Mouse (Mus musculus) spleen, adult 2 months (tissue): ENCODE measurements at regions not wholly inside any gene's neighbourhood (a gene's known extent, or its start where the extent isn't known, plus 50 kb on each side); places are given as distances from the start of the nearest gene placed in this dataset.

Experiments
- DNase-seq, 2 experiments: peaks; one replicate each; pipeline versions ENCODE4 v3.0.0 to v3.0.0-alpha.2; 2012 to 2021; ENCODE audit warnings: low spot score in 2 of 2, low read depth in 1 of 2
- H3K27ac ChIP-seq: fragments of 200-500 bp; 2 replicates; pipeline ENCODE4 v1.5.1; 2012; ENCODE audit warnings: low read length, inconsistent platforms; ENCODE audit not compliant: insufficient read depth
- H3K27me3 ChIP-seq: fragments of 200-500 bp; 2 replicates; pipeline ENCODE4 v1.6.1; 2012; ENCODE audit warnings: mild to moderate bottlenecking, moderate library complexity, low read length, inconsistent platforms; ENCODE audit not compliant: control insufficient read depth, insufficient read depth
- H3K36me3 ChIP-seq: fragments of 200-500 bp; 2 replicates; pipeline ENCODE4 v1.6.1; 2012; ENCODE audit warnings: mild to moderate bottlenecking, low read length, inconsistent platforms; ENCODE audit not compliant: control insufficient read depth, insufficient read depth
- H3K4me1 ChIP-seq: fragments of 200-500 bp; 2 replicates; pipeline ENCODE4 v1.6.1; 2011; ENCODE audit warnings: inconsistent platforms; ENCODE audit not compliant: control insufficient read depth, insufficient read depth, insufficient read length
- H3K4me3 ChIP-seq: fragments of 200-500 bp; 2 replicates; pipeline ENCODE4 v1.5.1; 2011; ENCODE audit warnings: mild to moderate bottlenecking, inconsistent platforms; ENCODE audit not compliant: insufficient read depth, insufficient read length; ENCODE audit errors: extremely low read depth
- CTCF ChIP-seq: fragments of 200-500 bp; IDR thresholded peaks from 2 replicates; pipeline ENCODE4 v1.5.1; 2011; ENCODE audit warnings: mild to moderate bottlenecking, inconsistent platforms; ENCODE audit not compliant: insufficient read depth, insufficient read length, insufficient replicate concordance; ENCODE audit errors: extremely low read depth
- POLR2A ChIP-seq: fragments of 200-500 bp; IDR thresholded peaks from 2 replicates; pipeline ENCODE4 v1.6.1; 2011; ENCODE audit warnings: low read depth, low read length, inconsistent platforms
- WGBS: fragments of 180-500 bp; shearing (Covaris S2); methylation state at CpG from one replicate; pipeline ENCODE4 v1.1.7; 2018; 5-methylcytosine and 5-hydroxymethylcytosine counted together

DNA sequence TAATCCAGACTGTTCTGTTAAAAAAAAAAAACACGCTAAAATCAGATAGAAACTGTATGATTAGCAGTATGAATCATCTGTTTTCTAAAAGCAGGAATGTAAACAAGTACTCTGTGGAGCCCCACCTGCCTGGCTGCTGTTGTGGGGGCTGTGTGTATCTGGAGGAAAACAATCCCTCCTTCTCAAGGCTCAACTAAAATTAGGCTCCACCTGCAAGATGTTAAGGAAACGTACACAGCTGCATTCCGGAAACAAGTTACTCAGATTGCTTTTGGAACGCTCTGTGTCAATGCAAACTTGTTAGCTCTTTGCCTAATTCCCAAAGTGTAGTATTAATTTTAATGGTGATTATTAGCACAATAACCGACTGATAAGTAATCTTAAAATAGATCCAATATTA, 96.3 kb upstream of the Adgrl2 start:
- no peaks in the 10 kb centered on the region for H3K36me3 ChIP-seq
- no peak for DNase-seq
- H3K4me3 ChIP-seq: no peak overlapping the region
- no peaks in the 10 kb centered on the region for H3K27me3 ChIP-seq
- no peak for TF ChIP-seq CTCF
- no peak for TF ChIP-seq POLR2A
- 60% methylated on average over 5 of the region's 5 CpGs for WGBS
- H3K27ac ChIP-seq: no peak overlapping the region
- no peaks in the 10 kb centered on the region for H3K4me1 ChIP-seq

DNA sequence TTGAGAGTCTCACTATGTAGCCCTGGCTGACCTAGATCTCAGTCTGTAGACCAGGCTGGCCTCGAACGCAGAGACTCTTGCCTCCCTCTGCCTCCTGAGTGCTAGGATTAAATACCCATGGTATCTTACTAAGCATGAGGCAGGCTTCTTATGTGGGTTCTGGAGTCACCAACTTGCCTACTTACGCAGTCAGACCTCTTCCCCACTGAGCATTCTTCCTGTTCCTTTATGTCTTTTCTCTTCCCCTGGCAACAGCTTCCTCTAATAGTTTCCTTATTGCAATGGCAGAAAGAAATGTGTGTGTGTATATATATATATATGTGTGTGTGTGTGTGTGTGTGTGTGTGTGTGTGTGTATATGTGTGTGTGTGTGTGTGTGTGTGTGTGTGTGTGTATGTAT, 95.7 kb upstream of the Adgrl2 start:
- H3K36me3 ChIP-seq: no peaks in the 10 kb centered on the region
- no peaks in the 10 kb centered on the region for H3K4me1 ChIP-seq
- DNase-seq: no peak
- TF ChIP-seq POLR2A: no peak
- no peak for TF ChIP-seq CTCF
- peak overlapping the region; percentile 33 for H3K27ac ChIP-seq
- WGBS: 55% methylated on average over 3 of the region's 3 CpGs
- H3K4me3 ChIP-seq: no peak overlapping the region
- H3K27me3 ChIP-seq: no peaks in the 10 kb centered on the region

DNA sequence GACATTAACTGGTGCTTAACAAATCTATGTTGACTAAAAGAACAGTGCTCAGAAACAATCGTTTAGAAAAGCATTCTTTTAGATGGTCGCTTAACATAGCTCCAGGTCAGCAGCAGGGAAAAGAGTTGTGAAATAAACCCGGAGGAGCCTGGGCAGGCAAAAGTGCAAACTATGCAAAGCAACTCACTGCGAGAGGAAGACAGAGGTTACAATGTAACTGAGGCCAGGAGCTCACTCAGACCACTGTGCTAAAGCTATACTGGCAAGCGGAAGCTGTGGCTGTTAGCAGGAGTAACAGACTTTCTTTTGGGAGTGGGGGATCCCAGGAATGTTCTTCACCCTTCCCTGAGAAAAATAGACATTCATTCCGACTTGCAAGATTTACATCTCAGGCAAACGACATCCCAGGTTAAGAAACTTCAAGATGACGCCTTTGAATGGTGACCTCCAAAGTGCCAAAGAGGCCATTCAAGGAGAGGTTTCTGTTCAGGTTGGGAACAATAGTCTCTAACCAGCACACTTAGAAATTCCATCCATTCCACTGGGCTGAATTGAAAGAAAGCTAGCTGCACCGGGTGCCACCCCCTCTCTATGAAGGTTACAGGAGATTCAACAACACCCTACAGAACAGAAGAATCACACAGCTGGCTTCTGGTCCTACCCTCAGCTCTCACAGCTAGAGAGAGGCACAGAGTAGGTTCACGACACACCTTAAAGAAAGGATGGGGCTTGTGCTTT, 94.7 kb upstream of the Adgrl2 start:
- WGBS: 83% methylated on average over 10 of the region's 10 CpGs
- H3K27ac ChIP-seq: no peak overlapping the region

DNA sequence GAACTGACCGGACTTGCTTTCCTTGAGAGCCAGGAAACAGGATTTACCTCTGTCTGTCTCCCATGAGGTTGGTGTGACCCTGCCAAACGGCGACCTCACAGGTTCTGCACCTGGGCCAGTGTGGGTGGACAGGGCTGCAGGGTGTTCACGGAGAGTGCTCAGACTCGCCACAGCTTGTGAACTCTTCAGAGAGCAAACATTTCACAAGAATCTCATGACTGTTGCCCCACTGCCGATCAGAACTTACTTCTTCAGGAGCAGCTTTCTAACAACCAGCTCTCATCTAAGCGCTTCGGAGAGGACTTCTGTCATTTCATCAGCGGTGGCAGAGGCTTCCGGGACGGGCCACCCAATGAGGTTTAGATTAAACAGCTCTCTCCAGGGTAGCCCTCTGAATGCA, 93.0 kb upstream of the Adgrl2 start:
- DNase-seq: no peak
- TF ChIP-seq POLR2A (no peak), CTCF (no peak)
- Histone ChIP-seq H3K27me3 (no peaks in the 10 kb centered on the region), H3K4me3 (no peak overlapping the region), H3K27ac (no peak overlapping the region), H3K4me1 (no peaks in the 10 kb centered on the region), H3K36me3 (no peaks in the 10 kb centered on the region)
- WGBS: 63% methylated on average over 11 of the region's 11 CpGs

More for the DNA sequence above, 94.7 kb upstream of the Adgrl2 start:
- no peak for DNase-seq
- no peaks in the 10 kb centered on the region for H3K27me3 ChIP-seq
- H3K4me1 ChIP-seq: no peaks in the 10 kb centered on the region
- H3K36me3 ChIP-seq: no peaks in the 10 kb centered on the region
- TF ChIP-seq POLR2A (no peak), CTCF (no peak)
- H3K4me3 ChIP-seq: no peak overlapping the region

DNA sequence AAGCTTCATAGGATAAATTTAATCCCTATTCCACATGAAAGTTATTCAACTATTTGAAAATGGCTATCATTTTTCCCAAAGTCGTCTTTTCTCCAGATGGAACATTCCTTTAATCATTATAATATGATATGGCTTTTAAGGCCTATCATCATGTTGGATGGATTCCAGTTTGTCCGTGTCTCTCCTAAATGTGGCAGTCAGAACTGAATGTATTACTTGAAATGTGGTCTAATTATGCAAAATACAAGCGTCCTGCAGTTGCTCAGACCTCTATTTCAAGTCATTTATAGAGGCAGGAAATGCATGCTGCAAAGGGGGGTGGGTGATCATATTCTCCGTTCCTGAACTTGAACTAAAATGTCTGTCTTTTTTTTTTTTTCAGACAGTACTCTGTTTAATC, 88.5 kb upstream of the Adgrl2 start:
- Histone ChIP-seq H3K27ac (no peak overlapping the region), H3K36me3 (no peaks in the 10 kb centered on the region), H3K4me1 (no peaks in the 10 kb centered on the region), H3K4me3 (no peak overlapping the region), H3K27me3 (no peaks in the 10 kb centered on the region)
- no peak for TF ChIP-seq POLR2A
- no peak for TF ChIP-seq CTCF
- no peak for DNase-seq
- 60% methylated on average over 4 of the region's 4 CpGs for WGBS

DNA sequence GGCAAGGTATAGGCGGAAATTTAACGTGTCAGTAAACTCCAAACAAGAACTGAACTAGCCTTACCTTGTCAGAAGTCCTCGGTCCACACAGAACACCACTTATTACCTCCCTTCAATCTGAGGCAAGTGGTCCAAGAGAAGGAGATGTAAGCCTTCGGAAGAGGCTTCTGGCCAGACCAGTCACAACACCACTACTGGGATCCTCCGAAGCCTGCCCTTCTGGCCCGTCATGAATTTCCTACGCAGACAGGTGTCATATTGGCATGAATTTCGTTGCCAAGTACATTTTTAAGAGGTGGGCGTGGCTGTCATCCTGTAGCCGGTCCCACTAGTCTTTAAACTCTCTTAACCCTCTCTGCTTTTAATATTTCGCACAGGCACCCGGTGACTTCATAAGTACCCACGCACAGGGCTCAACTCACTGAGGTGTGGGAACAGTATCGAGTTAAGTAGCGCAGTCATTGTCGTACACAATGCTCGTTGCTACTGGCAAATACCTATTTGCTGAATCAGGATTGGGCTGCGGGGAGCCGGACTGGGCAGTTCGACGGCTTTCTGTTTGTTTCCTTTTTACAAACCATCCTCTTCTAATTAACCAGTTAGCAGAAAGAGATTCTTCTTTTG, 86.7 kb upstream of the Adgrl2 start:
- no peaks in the 10 kb centered on the region for H3K36me3 ChIP-seq
- no peak overlapping the region for H3K27ac ChIP-seq
- WGBS: 80% methylated on average over 21 of the region's 21 CpGs
- no peak overlapping the region for H3K4me3 ChIP-seq
- no peaks in the 10 kb centered on the region for H3K27me3 ChIP-seq
- TF ChIP-seq POLR2A (no peak), CTCF (no peak)
- H3K4me1 ChIP-seq: no peaks in the 10 kb centered on the region
- DNase-seq: no peak

DNA sequence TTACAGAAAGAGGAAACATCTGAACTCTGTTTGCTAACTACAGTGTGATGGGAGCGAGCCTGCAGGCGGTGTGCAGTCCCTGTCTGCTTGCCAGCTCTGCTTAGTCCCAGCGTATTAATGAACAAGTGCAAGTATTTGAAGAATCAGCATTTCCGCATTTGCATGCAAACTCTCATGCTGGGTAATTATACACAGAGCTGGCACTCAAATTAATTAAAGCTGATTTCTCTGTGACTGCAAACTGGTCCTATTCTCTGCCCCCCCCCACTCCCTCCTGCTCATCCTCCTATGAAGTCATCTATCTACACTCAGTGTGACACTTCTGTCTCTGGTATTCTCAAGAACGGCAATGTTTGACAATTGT, 85.1 kb upstream of the Adgrl2 start:
- no peaks in the 10 kb centered on the region for H3K4me1 ChIP-seq
- TF ChIP-seq POLR2A: no peak
- TF ChIP-seq CTCF: no peak
- no peak overlapping the region for H3K27ac ChIP-seq
- WGBS: 86% methylated on average over 5 of the region's 5 CpGs
- H3K36me3 ChIP-seq: no peaks in the 10 kb centered on the region
- DNase-seq: no peak
- no peak overlapping the region for H3K4me3 ChIP-seq
- H3K27me3 ChIP-seq: no peaks in the 10 kb centered on the region
